In genomic region chr7:79617418-79617817, GRCm38 (mm10) we compare ENCODE assay signal across 8 mouse cellular contexts. TPM values are rescaled to one million over a fixed set of nuclear protein-coding genes. Genes with fewer than 3 reads are reported as not detected.
A peak's percentile ranks its signal among the peaks of the same experiment; 100 is the strongest.
DNase-seq lines count a peak whose midpoint lies in the region; ATAC-seq lines count a peak whose summit lies in the region.

Gene Rhcg, minus strand, starts transcription at chr7:79617657.

- H3K9me3 ChIP-seq in kidney, embryonic 14.5 days (ENCODE audit: control insufficient read depth, low read length): no peaks in the 10 kb centered on the region
- no peaks in the 10 kb centered on the region for H3K9me3 ChIP-seq in hindbrain, embryonic 15.5 days
- H3K9me3 ChIP-seq in midbrain, embryonic 14.5 days (ENCODE audit: control insufficient read depth, low read length): no peaks in the 10 kb centered on the region

- H3K36me3 ChIP-seq in kidney, embryonic 14.5 days (ENCODE audit: control insufficient read depth, insufficient read depth, low read length): no peaks in the 10 kb centered on the region
- H3K36me3 ChIP-seq in hindbrain, embryonic 15.5 days: no peaks in the 10 kb centered on the region
- H3K36me3 ChIP-seq in midbrain, embryonic 14.5 days (ENCODE audit: control insufficient read depth, insufficient read depth, low read length): no peaks in the 10 kb centered on the region

- intact Hi-C loops in gastrocnemius, postnatal 14 days (cut with DNase I; ENCODE audit: low total_unique reads): no loop called here

- H3K4me1 ChIP-seq in kidney, embryonic 14.5 days (ENCODE audit: control insufficient read depth, insufficient read depth, low read length): no peaks in the 10 kb centered on the region
- peaks cover 3% of the 10 kb centered on the region; the same call in 1 of the 2 replicates for H3K4me1 ChIP-seq in hindbrain, embryonic 15.5 days (replicated peaks)
- 0 out of 2 replicates have a peak, but pooled peaks cover 4% of the 10 kb centered on the region for H3K4me1 ChIP-seq in midbrain, embryonic 14.5 days (ENCODE audit: control insufficient read depth, insufficient read depth, low read length)

- no peak within 1 kb of the TSS for H3K27ac ChIP-seq in kidney, embryonic 14.5 days (ENCODE audit: low read depth, low read length)
- no peak within 1 kb of the TSS for H3K27ac ChIP-seq in hindbrain, embryonic 15.5 days (replicated peaks)
- H3K27ac ChIP-seq in midbrain, embryonic 14.5 days (replicated peaks; ENCODE audit: low read depth, low read length): no peak within 1 kb of the TSS

- peak within 1 kb of the TSS; percentile 28 for H3K4me2 ChIP-seq in kidney, embryonic 14.5 days (replicated peaks; ENCODE audit: low read depth, low read length)
- peak within 1 kb of the TSS; percentile 50 for H3K4me2 ChIP-seq in hindbrain, embryonic 15.5 days
- H3K4me2 ChIP-seq in midbrain, embryonic 14.5 days (ENCODE audit: low read length): peak within 1 kb of the TSS; percentile 33

- no peak; the same call in 1 of the 2 replicates for ATAC-seq in kidney, embryonic 14.5 days (ENCODE audit: low FRiP score, low TSS enrichment)
- no peak for ATAC-seq in hindbrain, embryonic 15.5 days (ENCODE audit: low FRiP score, low read depth)
- no peak for ATAC-seq in midbrain, embryonic 14.5 days (ENCODE audit: low FRiP score, low TSS enrichment)

- H3K9ac ChIP-seq in kidney, embryonic 14.5 days (ENCODE audit: low read depth, low read length): no peak within 1 kb of the TSS
- H3K9ac ChIP-seq in hindbrain, embryonic 15.5 days: no peak within 1 kb of the TSS
- H3K9ac ChIP-seq in midbrain, embryonic 14.5 days (replicated peaks; ENCODE audit: low read length): no peak within 1 kb of the TSS

- peaks cover 39% of the 10 kb centered on the region for H3K27me3 ChIP-seq in kidney, embryonic 14.5 days (ENCODE audit: control insufficient read depth, insufficient read depth, low read length)
- H3K27me3 ChIP-seq in hindbrain, embryonic 15.5 days: peaks cover 36% of the 10 kb centered on the region
- H3K27me3 ChIP-seq in midbrain, embryonic 14.5 days (ENCODE audit: control insufficient read depth, insufficient read depth, low read length): peaks cover 15% of the 10 kb centered on the region

- H3K4me3 ChIP-seq in kidney, embryonic 14.5 days (ENCODE audit: low read length): peak within 1 kb of the TSS; percentile 20
- H3K4me3 ChIP-seq in hindbrain, embryonic 15.5 days: peak within 1 kb of the TSS; percentile 26
- peak within 1 kb of the TSS; percentile 12; the same call in 1 of the 2 replicates for H3K4me3 ChIP-seq in midbrain, embryonic 14.5 days (replicated peaks; ENCODE audit: low read depth, low read length)

- DNase-seq in kidney, adult 11 months: no peak
- peak; percentile 38 to 73 for DNase-seq in adrenal gland, postnatal 36 days
- DNase-seq in midbrain, embryonic 14.5 days: no peak
- no peak for DNase-seq in urinary bladder, postnatal 10 days (ENCODE audit: low spot score)
- no peak for DNase-seq in cerebellum, adult 11-12 months
- no peak for DNase-seq in gastrocnemius, postnatal 14 days

- 6% methylated on average over 33 of the region's 33 CpGs for WGBS in kidney, embryonic 14.5 days
- WGBS in hindbrain, embryonic 15.5 days: 10% methylated on average over 33 of the region's 33 CpGs
- WGBS in midbrain, embryonic 14.5 days: 9% methylated on average over 33 of the region's 33 CpGs

RNA-seq across cellular contexts. Expression of gene Rhcg, which starts in this region (rescaled TPM):
- 14.2 and 18.5 TPM in 2 replicates for polyA plus RNA-seq in kidney, embryonic 14.5 days (2014; fragmentation: Nextera tagmentation; extraction: Ambion mirVana)
- 10 to 100 TPM; 16.5 to 56.2 TPM for total RNA-seq in adrenal gland, postnatal 36 days (2021)
- 4.0 and 5.1 TPM in 2 replicates for polyA plus RNA-seq in hindbrain, embryonic 15.5 days (2015; fragmentation: Nextera tagmentation; extraction: Ambion mirVana)
- 2.6 and 3.1 TPM in 2 replicates for polyA plus RNA-seq in midbrain, embryonic 14.5 days (2014; fragmentation: Nextera tagmentation; extraction: Ambion mirVana)
- not detected for total RNA-seq in gastrocnemius, postnatal 14 days (2021)

Comparison
In these comparisons a context has a peak if more than half of its experiments do, and no peak if none do; other contexts are left out.
1. RNA of gene Rhcg (total RNA-seq): 16.5 to 56.2 TPM in adrenal gland, postnatal 36 days; not detected in gastrocnemius, postnatal 14 days; every median in the first group is over 10 times any median in the second.
2. DNase-seq: peak in adrenal gland, postnatal 36 days (2 of 2); none in kidney, adult 11 months (single experiment), midbrain, embryonic 14.5 days (single experiment), urinary bladder, postnatal 10 days (single experiment), cerebellum, adult 11-12 months (single experiment) and gastrocnemius, postnatal 14 days (single experiment).
3. Peak in every context shown above with its lines, with median percentiles within 50 percentile points of each other: H3K4me2 ChIP-seq and H3K4me3 ChIP-seq.